Mouse (Mus musculus): ENCODE data around the gene Dyrk1b. TPM values are rescaled to one million over a fixed set of nuclear protein-coding genes. Genes with fewer than 3 reads are reported as not detected.

The Dyrk1b gene
- total RNA-seq, 2 experiments from 2014 or later = 49.8 to 50.2 TPM

Other genes with a start within 250 kb of the Dyrk1b start
- gene Zfp780b, start 200.3 kb upstream of the Dyrk1b start, total RNA-seq (2021) = 10 to 100 TPM; 19.2 to 22.1 TPM
- 1 to 10 TPM; 7.0 to 7.1 TPM for gene Zfp850, start 165.4 kb upstream of the Dyrk1b start, total RNA-seq (2021)
- gene Psmc4, start 129.4 kb upstream of the Dyrk1b start, total RNA-seq (2021) = 100 to 1,000 TPM; 127 to 130 TPM
- gene Fcgbp, start 108.2 kb upstream of the Dyrk1b start, total RNA-seq (2021) = under 1 TPM; 0.26 to 0.36 TPM
- under 1 TPM in 1 of 2 experiments, not detected in 1; 0.09 TPM for gene 9530053A07Rik, start 50.0 kb upstream of the Dyrk1b start, total RNA-seq (2021)
- 10 to 100 TPM; 50.0 to 52.1 TPM for gene Fbl, start 9.8 kb upstream of the Dyrk1b start, total RNA-seq (2021)
- gene Eid2, start 88.4 kb downstream of the Dyrk1b start, total RNA-seq (2021) = 10 to 100 TPM; 63.3 to 64.4 TPM
- gene Eid2b, start 98.3 kb downstream of the Dyrk1b start, total RNA-seq (2021) = 10 to 100 TPM; 32.3 to 33.4 TPM
- gene Selenov, start 111.7 kb downstream of the Dyrk1b start, total RNA-seq (2021) = 1 to 10 TPM in 1 of 2 experiments, under 1 TPM in 1; 0.79 to 1.1 TPM
- 1 to 10 TPM; 1.1 to 1.9 TPM for gene Dll3, start 122.8 kb downstream of the Dyrk1b start, total RNA-seq (2021)
- gene Timm50, start 132.6 kb downstream of the Dyrk1b start, total RNA-seq (2021) = 10 to 100 TPM; 41.7 to 47.0 TPM
- 100 to 1,000 TPM; 124 to 126 TPM for gene Supt5, start 159.3 kb downstream of the Dyrk1b start, total RNA-seq (2021)
- 100 to 1,000 TPM; 440 to 450 TPM for gene Rps16, start 171.2 kb downstream of the Dyrk1b start, total RNA-seq (2021)
- gene Plekhg2, start 193.1 kb downstream of the Dyrk1b start, total RNA-seq (2021) = 1 to 10 TPM; 7.1 to 7.7 TPM
- gene Zfp36, start 200.8 kb downstream of the Dyrk1b start, total RNA-seq (2021) = 1 to 10 TPM; 2.3 to 2.8 TPM
- 10 to 100 TPM; 18.1 to 18.8 TPM for gene Med29, start 213.2 kb downstream of the Dyrk1b start, total RNA-seq (2021)
- 10 to 100 TPM; 65.7 to 66.8 TPM for gene Paf1, start 213.5 kb downstream of the Dyrk1b start, total RNA-seq (2021)

All from left cerebral cortex, adult 2 months (tissue).